Mouse (Mus musculus): ENCODE measurements around the gene Cwc27. TPM values are rescaled to one million over a fixed set of nuclear protein-coding genes. Genes with fewer than 3 reads are reported as not detected.

The Cwc27 gene
- polyA plus RNA-seq, 1 experiment = 5.4 TPM

DNA sequence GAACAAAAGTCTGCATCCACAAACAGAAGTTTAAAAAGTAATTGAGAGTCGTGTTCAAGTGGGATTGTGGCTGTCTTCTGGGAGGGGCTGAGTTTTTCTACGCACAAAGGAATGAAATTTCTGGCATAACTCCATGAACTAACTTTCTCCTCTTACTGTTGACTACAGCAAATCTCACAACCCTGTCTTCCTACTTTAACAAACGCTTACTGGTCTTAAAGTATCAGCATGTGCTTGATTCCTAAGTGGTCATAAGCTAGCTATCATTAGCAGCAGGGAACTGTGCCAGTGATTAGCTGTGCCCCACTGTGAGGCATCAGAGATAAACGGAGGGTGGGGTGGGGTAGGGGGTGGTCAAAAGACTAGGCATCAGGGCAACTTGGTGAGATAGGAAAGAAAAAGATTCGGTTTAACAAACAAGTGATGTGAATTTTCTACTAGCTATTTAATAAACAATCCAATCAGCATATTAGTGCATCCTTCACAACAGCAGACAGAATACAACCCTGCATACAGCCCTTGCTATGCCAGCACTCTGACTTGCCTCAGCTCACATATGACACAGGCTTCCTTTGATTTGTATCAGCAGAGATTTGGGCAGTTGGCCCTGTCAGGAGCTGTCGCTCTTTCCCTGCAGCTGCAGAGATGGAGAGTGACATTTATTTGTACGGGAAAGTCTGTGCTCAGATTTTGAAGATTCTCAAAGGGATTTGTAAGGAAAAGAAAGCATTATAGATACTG is 184.3 kb downstream of the Cwc27 start:
- Histone ChIP-seq H3K4me3 (no peak overlapping the region), H3ac (ENCODE audit: control insufficient read depth, insufficient read length) (no peak overlapping the region), H3K36me3 (ENCODE audit: control insufficient read depth, insufficient read depth) (no peaks in the 10 kb centered on the region), H3K4me2 (ENCODE audit: low read depth) (no peak overlapping the region), H3K27me3 (ENCODE audit: control insufficient read depth, insufficient read depth, insufficient read length) (no peaks in the 10 kb centered on the region), H3K79me2 (ENCODE audit: control insufficient read depth, insufficient read depth) (no peaks in the 10 kb centered on the region)
- TF ChIP-seq POLR2AphosphoS2 (IDR thresholded peaks at IDR 0.05; ENCODE audit: insufficient read length, low read depth) (no peak), TCF3 (IDR thresholded peaks at IDR 0.05; ENCODE audit: insufficient read length, low read depth) (no peak), REST (IDR thresholded peaks at IDR 0.05; ENCODE audit: insufficient read depth, insufficient read length) (no peak), MYOD1 (IDR thresholded peaks at IDR 0.05; ENCODE audit: control insufficient read depth in 1 of 3, insufficient read length in 2 of 3, low read depth in 2 of 3) (no peak), MYOG (IDR thresholded peaks at IDR 0.05; ENCODE audit: control insufficient read depth in 1 of 3, insufficient read depth in 1 of 3, insufficient read length in 2 of 3, low read depth in 2 of 3) (no peak), MAX (IDR thresholded peaks at IDR 0.05; ENCODE audit: low read depth) (no peak), TCF12 (IDR thresholded peaks at IDR 0.05; ENCODE audit: insufficient read depth, poor library complexity, severe bottlenecking) (no peak), CEBPB (IDR thresholded peaks at IDR 0.05; ENCODE audit: insufficient read depth, poor library complexity, severe bottlenecking) (no peak), USF1 (IDR thresholded peaks at IDR 0.05; ENCODE audit: low read depth) (no peak)

DNA sequence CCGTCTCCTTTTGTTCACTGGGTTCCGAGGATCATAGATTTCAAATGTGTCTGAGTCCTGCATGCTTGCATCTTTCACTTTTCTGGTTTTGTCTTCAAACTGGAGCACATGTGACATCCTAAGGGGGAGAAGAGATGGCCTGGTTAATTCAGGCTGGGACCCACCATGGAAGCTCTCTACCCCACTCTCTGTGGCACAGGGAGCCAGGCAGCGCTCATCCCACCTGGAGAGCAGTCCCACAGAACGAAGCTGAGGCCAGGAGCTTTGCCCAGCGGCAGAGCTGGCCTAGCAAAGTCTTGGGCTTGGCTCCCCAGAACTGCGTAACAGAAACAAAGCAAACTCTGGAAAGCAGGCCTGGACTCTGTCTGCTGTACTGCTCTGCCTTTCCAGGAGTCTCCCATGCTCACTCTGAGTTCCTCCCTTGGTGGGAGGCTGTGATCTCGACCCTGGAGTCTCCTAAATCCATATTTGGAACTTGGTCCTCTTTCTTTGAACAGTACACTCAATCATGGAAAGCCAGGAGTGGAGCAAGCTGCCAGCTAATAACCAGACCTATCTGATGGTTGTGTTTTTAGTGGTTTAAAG is 185.2 kb downstream of the Cwc27 start:
- Histone ChIP-seq H3ac (ENCODE audit: control insufficient read depth, insufficient read length) (no peak overlapping the region), H3K36me3 (ENCODE audit: control insufficient read depth, insufficient read depth) (no peaks in the 10 kb centered on the region), H3K27me3 (ENCODE audit: control insufficient read depth, insufficient read depth, insufficient read length) (no peaks in the 10 kb centered on the region), H3K4me3 (no peak overlapping the region), H3K79me2 (ENCODE audit: control insufficient read depth, insufficient read depth) (no peaks in the 10 kb centered on the region), H3K4me2 (ENCODE audit: low read depth) (no peak overlapping the region)
- no peak for TF ChIP-seq TCF3 (IDR thresholded peaks at IDR 0.05; ENCODE audit: insufficient read length, low read depth)
- TF ChIP-seq TCF12 (IDR thresholded peaks at IDR 0.05; ENCODE audit: insufficient read depth, poor library complexity, severe bottlenecking) = no peak
- TF ChIP-seq MAX (IDR thresholded peaks at IDR 0.05; ENCODE audit: low read depth) = no peak
- TF ChIP-seq CEBPB (IDR thresholded peaks at IDR 0.05; ENCODE audit: insufficient read depth, poor library complexity, severe bottlenecking) = no peak
- TF ChIP-seq SRF (IDR thresholded peaks at IDR 0.05; ENCODE audit: control insufficient read depth, insufficient read length, low read depth) = no peak
- TF ChIP-seq MYOG (IDR thresholded peaks at IDR 0.05; ENCODE audit: control insufficient read depth in 1 of 3, insufficient read depth in 1 of 3, insufficient read length in 2 of 3, low read depth in 2 of 3) = no peak
- TF ChIP-seq USF1 (IDR thresholded peaks at IDR 0.05; ENCODE audit: low read depth) = no peak
- no peak for TF ChIP-seq POLR2AphosphoS2 (IDR thresholded peaks at IDR 0.05; ENCODE audit: insufficient read length, low read depth)
- TF ChIP-seq REST (IDR thresholded peaks at IDR 0.05; ENCODE audit: insufficient read depth, insufficient read length) = no peak
- TF ChIP-seq MYOD1 (IDR thresholded peaks at IDR 0.05; ENCODE audit: control insufficient read depth in 1 of 3, insufficient read length in 2 of 3, low read depth in 2 of 3) = no peak
- no peak for TF ChIP-seq POLR2A (IDR thresholded peaks at IDR 0.05; ENCODE audit: insufficient read length, low read depth)
- TF ChIP-seq E2F4 (IDR thresholded peaks at IDR 0.05; ENCODE audit: insufficient read depth) = no peak

DNA sequence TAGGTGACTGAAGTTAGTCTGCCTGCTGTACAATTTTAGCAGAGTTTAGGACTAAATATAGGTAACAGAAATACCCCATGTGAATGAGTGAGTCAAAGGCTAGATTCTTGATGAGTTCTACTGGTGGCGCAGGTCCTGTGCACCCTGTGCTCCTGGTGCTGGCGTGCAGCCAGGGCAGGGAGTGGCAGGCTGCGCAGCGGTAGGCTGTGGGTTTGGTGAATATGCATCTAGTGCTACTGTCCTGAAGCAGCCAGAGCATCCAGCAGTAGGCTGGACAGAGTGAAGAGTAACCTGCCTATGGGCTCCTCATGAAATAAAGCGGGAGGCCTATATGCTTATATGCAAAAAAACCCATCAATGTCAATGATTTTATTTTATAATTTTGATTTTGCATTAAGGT is 186.1 kb downstream of the Cwc27 start:
- H3K4me3 ChIP-seq = no peak overlapping the region
- no peak overlapping the region for H3K4me2 ChIP-seq (ENCODE audit: low read depth)
- no peaks in the 10 kb centered on the region for H3K36me3 ChIP-seq (ENCODE audit: control insufficient read depth, insufficient read depth)
- no peaks in the 10 kb centered on the region for H3K27me3 ChIP-seq (ENCODE audit: control insufficient read depth, insufficient read depth, insufficient read length)
- no peak overlapping the region for H3ac ChIP-seq (ENCODE audit: control insufficient read depth, insufficient read length)
- no peak for TF ChIP-seq MAX (IDR thresholded peaks at IDR 0.05; ENCODE audit: low read depth)
- TF ChIP-seq USF1 (IDR thresholded peaks at IDR 0.05; ENCODE audit: low read depth) = no peak
- no peak for TF ChIP-seq TCF3 (IDR thresholded peaks at IDR 0.05; ENCODE audit: insufficient read length, low read depth)
- no peak for TF ChIP-seq SRF (IDR thresholded peaks at IDR 0.05; ENCODE audit: control insufficient read depth, insufficient read length, low read depth)
- no peaks in the 10 kb centered on the region for H3K79me2 ChIP-seq (ENCODE audit: control insufficient read depth, insufficient read depth)

DNA sequence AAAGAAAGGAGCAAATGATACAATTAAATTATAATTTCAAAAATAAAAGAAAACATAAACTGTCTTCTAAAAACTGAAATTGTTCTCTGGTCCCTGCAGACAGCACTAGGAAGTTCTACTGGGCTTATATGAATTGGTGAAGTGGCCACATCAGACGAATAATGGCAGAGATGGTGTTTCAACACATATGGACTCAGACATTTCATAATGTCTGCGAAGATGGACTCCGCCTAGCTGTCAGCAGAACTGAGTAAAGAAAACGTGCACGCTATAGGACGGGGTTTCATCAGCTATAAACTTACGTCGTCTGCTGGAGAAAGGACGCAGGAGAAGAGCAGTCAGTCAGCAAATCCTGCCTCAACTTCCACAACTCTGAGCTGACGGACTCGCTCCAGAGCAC is 187.3 kb downstream of the Cwc27 start:
- TF ChIP-seq SRF (IDR thresholded peaks at IDR 0.05; ENCODE audit: control insufficient read depth, insufficient read length, low read depth) (no peak), REST (IDR thresholded peaks at IDR 0.05; ENCODE audit: insufficient read depth, insufficient read length) (no peak), MAX (IDR thresholded peaks at IDR 0.05; ENCODE audit: low read depth) (no peak), TCF3 (IDR thresholded peaks at IDR 0.05; ENCODE audit: insufficient read length, low read depth) (no peak), POLR2A (IDR thresholded peaks at IDR 0.05; ENCODE audit: insufficient read length, low read depth) (no peak), TCF12 (IDR thresholded peaks at IDR 0.05; ENCODE audit: insufficient read depth, poor library complexity, severe bottlenecking) (no peak), POLR2AphosphoS2 (IDR thresholded peaks at IDR 0.05; ENCODE audit: insufficient read length, low read depth) (no peak), MYOD1 (IDR thresholded peaks at IDR 0.05; ENCODE audit: control insufficient read depth in 1 of 3, insufficient read length in 2 of 3, low read depth in 2 of 3) (no peak), MYOG (IDR thresholded peaks at IDR 0.05; ENCODE audit: control insufficient read depth in 1 of 3, insufficient read depth in 1 of 3, insufficient read length in 2 of 3, low read depth in 2 of 3) (no peak), E2F4 (IDR thresholded peaks at IDR 0.05; ENCODE audit: insufficient read depth) (no peak), USF1 (IDR thresholded peaks at IDR 0.05; ENCODE audit: low read depth) (no peak), CEBPB (IDR thresholded peaks at IDR 0.05; ENCODE audit: insufficient read depth, poor library complexity, severe bottlenecking) (no peak)
- no peaks in the 10 kb centered on the region for H3K36me3 ChIP-seq (ENCODE audit: control insufficient read depth, insufficient read depth)
- no peak overlapping the region for H3K4me3 ChIP-seq
- H3K27me3 ChIP-seq (ENCODE audit: control insufficient read depth, insufficient read depth, insufficient read length) = no peaks in the 10 kb centered on the region
- no peak overlapping the region for H3ac ChIP-seq (ENCODE audit: control insufficient read depth, insufficient read length)
- no peaks in the 10 kb centered on the region for H3K79me2 ChIP-seq (ENCODE audit: control insufficient read depth, insufficient read depth)
- no peak overlapping the region for H3K4me2 ChIP-seq (ENCODE audit: low read depth)
